Mouse (Mus musculus) cerebellum, adult 9-11 months (tissue): ENCODE data around the gene Rmnd1.

Experiments used
- DNase-seq: peaks from one replicate; pipeline ENCODE4 v3.0.0; 2022

Rmnd1 gene

GRCm38 (mm10) chr10:4432123-4432931 is at the start of gene Rmnd1, which contains the start of gene Armt1:
Gene Rmnd1 (minus strand): TSS chr10:4432388.
Gene Armt1 (plus strand): TSS chr10:4432467.
- peak; percentile 98 for DNase-seq

DNA sequence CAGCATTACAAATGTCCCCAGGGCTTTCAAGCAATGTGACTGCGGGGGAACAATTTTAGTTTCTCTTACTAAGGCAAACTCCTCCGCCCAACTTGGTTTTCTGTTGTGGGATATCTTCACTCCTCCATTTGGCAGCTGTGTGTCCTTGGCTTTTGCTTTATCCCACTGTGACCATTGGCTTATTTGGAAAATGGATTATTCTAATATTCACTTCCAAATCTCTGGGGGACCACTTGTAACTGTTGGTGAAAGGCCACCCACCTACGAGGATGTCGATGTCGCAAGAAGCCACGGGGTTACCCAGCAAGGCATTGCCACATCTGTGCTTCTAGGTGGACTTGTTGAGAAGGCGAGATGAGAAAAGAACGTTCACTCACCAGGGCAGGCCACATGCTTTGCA is 49.5 kb upstream of the Rmnd1 start:
- DNase-seq, result no peak

DNA sequence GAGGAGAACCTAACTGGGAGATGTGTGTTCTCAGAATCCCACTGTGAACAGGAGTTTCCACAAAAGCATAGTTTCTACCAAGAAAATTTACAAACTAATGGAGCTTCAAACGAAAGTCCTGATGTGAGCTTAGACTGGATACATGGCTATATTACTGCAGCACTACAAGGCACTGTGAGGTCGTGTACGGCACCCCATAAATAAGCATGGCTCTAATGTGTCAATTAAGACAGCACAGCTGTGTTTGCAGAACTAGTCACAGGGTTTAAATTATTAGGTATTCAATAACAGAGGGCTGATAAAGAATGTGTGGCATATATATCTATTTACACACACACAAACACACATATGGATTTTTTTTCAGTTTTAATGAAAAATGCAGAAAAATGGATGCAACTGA is 48.7 kb upstream of the Rmnd1 start:
- DNase-seq, result no peak

GRCm38 (mm10) chr10:4476604-4477003 is 44.4 kb upstream of the Rmnd1 start:
- no peak for DNase-seq

GRCm38 (mm10) chr10:4475431-4475830 is 43.2 kb upstream of the Rmnd1 start:
- DNase-seq, result no peak

- no peak for DNase-seq
Measured at GRCm38 (mm10) chr10:4473591-4473993, 41.4 kb upstream of the Rmnd1 start.

- no peak for DNase-seq
Measured at GRCm38 (mm10) chr10:4469406-4469805, 37.2 kb upstream of the Rmnd1 start.

GRCm38 (mm10) chr10:4465799-4466198 is 33.6 kb upstream of the Rmnd1 start:
- no peak for DNase-seq

- no peak for DNase-seq
Measured at GRCm38 (mm10) chr10:4460201-4460600, 28.0 kb upstream of the Rmnd1 start.

DNA sequence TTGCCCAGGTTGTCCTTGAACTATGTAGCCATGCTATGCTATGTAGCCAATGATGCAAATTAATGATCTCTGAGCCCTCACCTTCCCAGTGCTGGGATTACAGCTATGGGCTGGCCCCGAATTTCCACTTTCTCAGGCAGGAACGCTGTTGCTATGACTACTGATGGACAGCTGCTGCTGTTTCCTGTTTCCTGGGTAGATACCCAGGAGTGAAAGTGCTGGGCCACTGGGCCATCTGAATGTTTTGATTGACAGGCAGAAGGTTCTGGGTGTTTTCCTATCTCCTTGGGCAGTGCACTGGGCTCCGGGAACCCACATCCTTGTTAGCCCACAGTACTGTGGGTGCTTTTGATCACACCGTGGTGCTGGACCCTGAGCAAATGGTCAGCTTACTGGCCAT is 24.2 kb upstream of the Rmnd1 start:
- DNase-seq, result no peak

DNA sequence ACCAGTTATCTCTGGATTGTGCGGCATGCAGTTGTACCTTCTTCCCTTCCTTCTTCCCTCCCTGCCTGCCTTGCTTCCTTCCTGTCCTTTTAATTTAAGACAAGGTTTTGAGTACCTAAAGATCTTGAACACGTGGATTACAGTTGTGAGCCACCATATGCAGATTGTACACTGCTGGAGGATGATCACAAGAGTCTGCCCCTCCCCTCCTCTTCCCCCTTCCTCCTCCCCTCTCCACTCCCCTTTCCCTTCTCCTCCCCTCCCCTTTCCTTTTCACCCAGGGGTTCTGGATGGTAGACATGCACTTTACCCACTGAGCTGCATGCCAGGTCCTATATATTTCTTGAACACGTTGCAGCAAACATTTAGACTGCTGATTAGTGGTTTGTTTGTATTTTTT is 3.2 kb upstream of the Rmnd1 start:
- no peak for DNase-seq

DNA sequence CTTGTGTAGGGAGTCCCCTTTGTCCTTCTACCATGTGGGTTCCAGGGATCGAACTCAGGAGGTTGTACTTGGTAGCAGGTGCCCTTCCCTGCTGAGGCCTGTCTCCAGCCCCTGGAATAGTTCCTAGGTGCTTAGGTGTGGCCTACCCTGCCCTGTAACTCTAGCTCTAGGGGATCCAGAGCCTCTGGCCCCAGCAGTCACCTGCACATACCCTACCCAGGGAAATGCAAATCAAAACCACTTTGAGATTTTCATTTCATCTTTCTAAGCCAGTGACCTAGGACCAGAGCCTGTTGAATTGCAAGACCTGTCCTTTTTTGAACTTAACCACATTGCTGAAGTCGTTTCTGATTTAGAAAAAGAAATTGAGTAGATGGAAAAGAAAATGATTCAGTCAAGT is 1.7 kb upstream of the Rmnd1 start:
- peak; percentile 36 for DNase-seq

GRCm38 (mm10) chr10:4432996-4433755 is 988 bp upstream of the Rmnd1 start:
- DNase-seq, result no peak

GRCm38 (mm10) chr10:4431746-4432122 is 454 bp downstream of the Rmnd1 start:
- DNase-seq, result no peak

DNA sequence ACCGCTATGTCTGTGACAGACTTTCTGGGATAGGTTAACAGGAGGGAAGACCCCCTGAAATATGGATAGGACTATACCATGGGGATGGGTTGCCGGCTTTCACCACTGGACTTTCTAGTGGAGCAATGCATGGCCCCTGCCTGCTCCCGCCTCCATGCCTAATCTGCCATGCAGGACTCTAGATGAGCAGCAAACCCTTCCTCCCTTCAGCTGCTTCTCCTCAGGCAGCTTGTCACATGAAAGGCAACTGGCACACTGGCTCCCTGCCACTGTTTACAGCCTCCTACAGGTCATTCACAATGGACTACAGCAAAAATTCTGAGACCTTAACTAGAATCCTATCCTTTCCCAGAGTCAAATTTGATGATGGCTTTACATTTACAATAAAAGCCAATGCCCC is 1.4 kb downstream of the Rmnd1 start:
- peak; percentile 79 for DNase-seq

GRCm38 (mm10) chr10:4430399-4430798 is 1.8 kb downstream of the Rmnd1 start:
- DNase-seq, result peak; percentile 25

DNA sequence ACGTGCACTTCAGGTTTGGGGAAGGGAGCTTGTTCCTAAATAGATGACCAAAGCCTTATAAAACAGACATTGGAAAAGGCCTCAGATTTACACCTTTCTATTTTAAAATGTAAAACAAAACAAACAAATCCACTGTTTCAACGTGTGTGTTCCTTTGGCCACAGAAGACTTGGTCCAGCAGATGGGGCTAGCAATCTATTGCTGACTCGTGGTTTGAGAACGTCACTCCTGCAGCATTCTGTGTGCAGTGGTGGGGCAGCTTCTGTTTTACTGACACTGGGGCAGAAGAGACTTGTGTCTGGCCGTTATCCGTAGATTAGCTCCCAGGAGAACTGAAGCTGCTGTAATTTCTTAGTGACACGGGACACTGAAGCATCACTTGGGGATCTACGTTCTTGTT is 6.9 kb downstream of the Rmnd1 start:
- DNase-seq, result no peak

DNA sequence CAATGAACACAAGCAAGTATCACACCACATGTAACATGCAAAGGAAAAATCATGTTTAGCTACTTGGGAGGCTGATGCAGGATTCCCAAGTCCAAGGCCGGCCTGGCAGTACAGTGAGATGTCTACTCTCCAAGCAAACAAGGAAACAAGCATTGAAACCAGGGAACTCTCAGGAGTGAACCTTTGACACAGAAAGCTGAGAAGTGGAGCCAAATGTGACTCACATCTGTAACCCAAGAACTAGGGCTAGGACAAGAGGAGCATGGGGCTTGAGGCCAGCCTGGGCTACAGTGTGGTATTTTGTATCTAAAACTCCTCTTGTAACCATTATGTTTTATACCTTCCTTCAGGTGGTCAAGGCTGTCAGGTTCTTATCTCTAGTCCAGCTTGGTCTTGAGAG is 25.0 kb downstream of the Rmnd1 start:
- no peak for DNase-seq

- no peak for DNase-seq
Measured at GRCm38 (mm10) chr10:4405511-4405910, 26.7 kb downstream of the Rmnd1 start.

GRCm38 (mm10) chr10:4404895-4405491 is 27.2 kb downstream of the Rmnd1 start:
- peak; percentile 58 for DNase-seq

- no peak for DNase-seq
Measured at GRCm38 (mm10) chr10:4398058-4398457, 34.1 kb downstream of the Rmnd1 start.

DNA sequence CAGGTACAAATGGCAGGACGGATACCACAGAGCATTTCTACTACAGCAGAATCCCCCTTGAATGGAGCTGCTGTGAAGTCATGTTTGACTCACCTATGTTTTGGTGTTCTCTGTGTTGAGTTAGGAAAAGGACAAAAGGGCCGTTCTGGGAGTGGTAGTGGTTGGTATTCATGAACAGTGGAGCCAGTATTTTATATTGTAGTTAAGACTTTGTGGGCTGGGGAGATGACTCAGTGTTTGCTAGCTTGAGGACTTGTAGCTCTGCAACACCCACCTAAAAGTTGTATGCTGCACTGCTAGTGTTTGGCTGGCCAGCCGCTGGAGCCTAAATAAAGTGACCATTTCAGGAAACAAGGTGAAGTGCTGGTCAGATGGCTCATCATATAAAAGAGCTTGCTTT is 36.9 kb downstream of the Rmnd1 start:
- no peak for DNase-seq

- no peak for DNase-seq
Measured at GRCm38 (mm10) chr10:4391851-4392250, 40.3 kb downstream of the Rmnd1 start.

GRCm38 (mm10) chr10:4391076-4391475 is 41.1 kb downstream of the Rmnd1 start:
- no peak for DNase-seq
